Mouse (Mus musculus): ENCODE results near the gene Pomp.
A peak's percentile ranks its signal among the peaks of the same experiment; 100 is the strongest.

Pomp gene

GRCm38 (mm10) chr5:147860449-147861261 lies at the start of gene Pomp:
Gene Pomp (plus strand): TSS chr5:147860461.
- DNase-seq (ENCODE audit: low spot score in 2 of 2) = peak; percentile 79 to 86

- no peak for DNase-seq (ENCODE audit: low spot score in 2 of 2)
Measured at GRCm38 (mm10) chr5:147812255-147813040, 47.8 kb upstream of the Pomp start.

GRCm38 (mm10) chr5:147814971-147815370 lies 45.3 kb upstream of the Pomp start:
- DNase-seq (ENCODE audit: low spot score in 2 of 2) = no peak

GRCm38 (mm10) chr5:147815592-147815991 lies 44.7 kb upstream of the Pomp start:
- DNase-seq (ENCODE audit: low spot score in 2 of 2) = no peak

GRCm38 (mm10) chr5:147816465-147816864 lies 43.8 kb upstream of the Pomp start:
- DNase-seq (ENCODE audit: low spot score in 2 of 2) = no peak

GRCm38 (mm10) chr5:147817747-147818496 lies 42.3 kb upstream of the Pomp start:
- DNase-seq (ENCODE audit: low spot score in 2 of 2) = no peak

GRCm38 (mm10) chr5:147818866-147819265 lies 41.4 kb upstream of the Pomp start:
- DNase-seq (ENCODE audit: low spot score in 2 of 2) = no peak

GRCm38 (mm10) chr5:147819895-147820294 lies 40.4 kb upstream of the Pomp start:
- no peak for DNase-seq (ENCODE audit: low spot score in 2 of 2)

GRCm38 (mm10) chr5:147824021-147824605 lies 36.1 kb upstream of the Pomp start:
- DNase-seq (ENCODE audit: low spot score in 2 of 2) = no peak

GRCm38 (mm10) chr5:147825375-147825969 lies 34.8 kb upstream of the Pomp start:
- DNase-seq (ENCODE audit: low spot score in 2 of 2) = no peak

GRCm38 (mm10) chr5:147826091-147826490 lies 34.2 kb upstream of the Pomp start:
- DNase-seq (ENCODE audit: low spot score in 2 of 2) = no peak

- DNase-seq (ENCODE audit: low spot score in 2 of 2) = no peak
Measured at GRCm38 (mm10) chr5:147826546-147826945, 33.7 kb upstream of the Pomp start.

GRCm38 (mm10) chr5:147828846-147829245 lies 31.4 kb upstream of the Pomp start:
- DNase-seq (ENCODE audit: low spot score in 2 of 2) = no peak

GRCm38 (mm10) chr5:147832842-147833241 lies 27.4 kb upstream of the Pomp start:
- DNase-seq (ENCODE audit: low spot score in 2 of 2) = no peak

GRCm38 (mm10) chr5:147834841-147835500 lies 25.3 kb upstream of the Pomp start:
- DNase-seq (ENCODE audit: low spot score in 2 of 2) = no peak

GRCm38 (mm10) chr5:147839418-147839817 lies 20.8 kb upstream of the Pomp start:
- DNase-seq (ENCODE audit: low spot score in 2 of 2) = no peak

- no peak for DNase-seq (ENCODE audit: low spot score in 2 of 2)
Measured at GRCm38 (mm10) chr5:147843340-147843739, 16.9 kb upstream of the Pomp start.

- DNase-seq (ENCODE audit: low spot score in 2 of 2) = no peak
Measured at GRCm38 (mm10) chr5:147845319-147845718, 14.9 kb upstream of the Pomp start.

GRCm38 (mm10) chr5:147847361-147847760 lies 12.9 kb upstream of the Pomp start:
- DNase-seq (ENCODE audit: low spot score in 2 of 2) = no peak

- DNase-seq (ENCODE audit: low spot score in 2 of 2) = peak; percentile 66 to 80
Measured at GRCm38 (mm10) chr5:147848164-147848863, 11.9 kb upstream of the Pomp start.

Measured in cerebellum, postnatal 4 days (tissue).